Mouse (Mus musculus): ENCODE measurements around the gene Rdh5. TPM values are rescaled to one million over a fixed set of nuclear protein-coding genes. Genes with fewer than 3 reads are reported as not detected.
A peak's percentile ranks its signal among the peaks of the same experiment; 100 is the strongest.

Gene Rdh5
- 18.4 and 19.7 TPM in 2 replicates for polyA plus RNA-seq (2014; fragmentation: Nextera tagmentation; extraction: Ambion mirVana)

GRCm38 (mm10) chr10:128922822-128923012 lies at the start of gene Rdh5:
Gene Rdh5 (minus strand): TSS chr10:128922888.
- peaks cover 22% of the 10 kb centered on the region for H3K4me1 ChIP-seq (ENCODE audit: control insufficient read depth, insufficient read depth, low read length)
- no peaks in the 10 kb centered on the region for H3K9me3 ChIP-seq (ENCODE audit: control insufficient read depth, low read length)
- no peak for ATAC-seq (ENCODE audit: low read depth)
- no peaks in the 10 kb centered on the region; the same call in 1 of the 2 replicates for H3K27me3 ChIP-seq (ENCODE audit: control insufficient read depth, insufficient read depth, low read length)
- no peaks in the 10 kb centered on the region for H3K36me3 ChIP-seq (ENCODE audit: control insufficient read depth, insufficient read depth, low read length)
- H3K4me3 ChIP-seq (ENCODE audit: low read depth, low read length), result peak within 1 kb of the TSS; percentile 67
- peak within 1 kb of the TSS; percentile 85 for H3K27ac ChIP-seq (ENCODE audit: low read depth, low read length)
- WGBS, result 9% methylated on average over 1 of the region's 1 CpGs
- H3K9ac ChIP-seq (replicated peaks; ENCODE audit: low read depth, low read length), result peak within 1 kb of the TSS; percentile 64
- peak within 1 kb of the TSS; percentile 75 for H3K4me2 ChIP-seq (ENCODE audit: low read depth, low read length)

DNA sequence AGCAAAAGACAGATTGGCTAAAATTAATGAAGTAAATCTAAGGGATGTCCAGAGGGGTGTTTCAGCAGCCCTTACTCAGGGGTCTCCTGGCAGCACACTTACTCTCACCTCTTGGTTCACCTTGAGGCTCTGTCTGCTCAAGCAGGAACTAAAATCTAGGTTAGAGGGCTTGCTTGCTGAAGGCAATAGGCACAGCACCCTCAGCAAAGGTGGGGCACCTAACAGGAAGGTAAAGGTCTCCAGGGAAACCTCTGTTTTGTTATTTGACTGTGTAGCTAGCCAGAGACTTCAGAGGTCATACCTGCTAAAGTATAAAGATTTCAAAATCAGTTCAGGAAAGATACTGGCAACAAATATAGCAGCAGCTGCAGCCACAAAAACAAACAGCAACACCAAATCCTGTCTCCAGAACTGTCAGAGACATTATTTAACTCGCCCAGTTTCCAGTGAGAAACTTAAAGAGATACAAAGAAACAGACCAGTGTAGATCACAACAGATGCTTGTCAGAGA lies 48.1 kb upstream of the Rdh5 start:
- WGBS, result 50% methylated on average over 1 of the region's 1 CpGs
- no peak for ATAC-seq (ENCODE audit: low read depth)
- H3K27me3 ChIP-seq (ENCODE audit: control insufficient read depth, insufficient read depth, low read length), result no peaks in the 10 kb centered on the region
- no peak overlapping the region for H3K4me2 ChIP-seq (ENCODE audit: low read depth, low read length)
- H3K9ac ChIP-seq (replicated peaks; ENCODE audit: low read depth, low read length), result no peak overlapping the region
- H3K4me1 ChIP-seq (ENCODE audit: control insufficient read depth, insufficient read depth, low read length), result no peaks in the 10 kb centered on the region
- H3K27ac ChIP-seq (ENCODE audit: low read depth, low read length), result no peak overlapping the region
- no peaks in the 10 kb centered on the region for H3K36me3 ChIP-seq (ENCODE audit: control insufficient read depth, insufficient read depth, low read length)
- no peaks in the 10 kb centered on the region for H3K9me3 ChIP-seq (ENCODE audit: control insufficient read depth, low read length)
- H3K4me3 ChIP-seq (ENCODE audit: low read depth, low read length), result no peak overlapping the region

- Histone ChIP-seq H3K4me1 (ENCODE audit: control insufficient read depth, insufficient read depth, low read length) (no peaks in the 10 kb centered on the region), H3K4me2 (ENCODE audit: low read depth, low read length) (no peak overlapping the region), H3K4me3 (ENCODE audit: low read depth, low read length) (no peak overlapping the region), H3K27ac (ENCODE audit: low read depth, low read length) (no peak overlapping the region), H3K9ac (replicated peaks; ENCODE audit: low read depth, low read length) (no peak overlapping the region), H3K9me3 (ENCODE audit: control insufficient read depth, low read length) (no peaks in the 10 kb centered on the region), H3K27me3 (ENCODE audit: control insufficient read depth, insufficient read depth, low read length) (no peaks in the 10 kb centered on the region), H3K36me3 (ENCODE audit: control insufficient read depth, insufficient read depth, low read length) (no peaks in the 10 kb centered on the region)
- 62% methylated on average over 1 of the region's 1 CpGs for whole genome bisulfite sequencing
- no peak for ATAC-seq (ENCODE audit: low read depth)
These were observed 45.7 kb upstream of the Rdh5 start for GRCm38 (mm10) chr10:128968341-128968749.

DNA sequence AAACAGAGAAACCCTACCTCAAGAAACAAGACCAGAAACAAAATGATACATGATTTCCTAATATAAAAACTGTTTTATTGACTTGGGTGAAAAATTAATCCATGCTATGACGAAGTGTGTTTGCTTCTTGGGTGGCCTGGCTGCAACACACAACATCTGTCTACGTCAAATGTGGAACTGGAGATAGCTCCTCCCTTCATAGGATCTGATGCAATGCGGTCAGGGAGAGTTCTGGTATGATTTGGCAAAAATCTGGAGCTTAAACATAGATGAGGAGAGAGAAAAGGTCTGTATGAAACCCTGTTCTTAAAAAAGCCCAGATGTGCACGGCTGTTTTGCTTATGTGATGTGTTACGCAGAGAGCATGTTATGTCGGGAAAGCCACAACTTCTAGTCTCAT lies 43.2 kb upstream of the Rdh5 start:
- WGBS, result 92% methylated on average over 6 of the region's 6 CpGs
- H3K4me1 ChIP-seq (ENCODE audit: control insufficient read depth, insufficient read depth, low read length), result no peaks in the 10 kb centered on the region
- no peak overlapping the region for H3K27ac ChIP-seq (ENCODE audit: low read depth, low read length)
- H3K36me3 ChIP-seq (ENCODE audit: control insufficient read depth, insufficient read depth, low read length), result no peaks in the 10 kb centered on the region
- no peak for ATAC-seq (ENCODE audit: low read depth)
- H3K9ac ChIP-seq (replicated peaks; ENCODE audit: low read depth, low read length), result no peak overlapping the region
- no peaks in the 10 kb centered on the region for H3K27me3 ChIP-seq (ENCODE audit: control insufficient read depth, insufficient read depth, low read length)
- H3K4me3 ChIP-seq (ENCODE audit: low read depth, low read length), result no peak overlapping the region
- H3K4me2 ChIP-seq (ENCODE audit: low read depth, low read length), result no peak overlapping the region
- H3K9me3 ChIP-seq (ENCODE audit: control insufficient read depth, low read length), result no peaks in the 10 kb centered on the region

DNA sequence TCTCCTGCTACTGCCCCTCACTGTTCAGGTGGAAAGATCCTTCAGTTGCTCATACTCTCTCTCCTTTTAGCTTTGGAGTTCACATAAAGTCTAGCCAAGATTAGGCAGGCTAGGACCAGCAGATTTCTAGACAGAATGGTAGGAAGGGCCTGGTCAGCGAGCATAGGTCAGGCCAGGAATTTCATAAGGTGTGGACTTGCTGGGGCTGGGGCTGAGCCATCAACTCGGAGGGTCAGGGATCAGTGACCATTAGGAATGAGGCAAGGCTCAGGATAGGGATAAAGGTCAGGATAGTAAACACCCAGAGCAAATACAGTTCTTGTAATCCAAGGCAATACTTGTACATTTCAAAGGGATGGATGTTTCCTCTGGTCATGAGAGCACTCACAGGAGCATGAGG lies 42.3 kb upstream of the Rdh5 start:
- Histone ChIP-seq H3K9ac (replicated peaks; ENCODE audit: low read depth, low read length) (no peak overlapping the region), H3K9me3 (ENCODE audit: control insufficient read depth, low read length) (no peaks in the 10 kb centered on the region), H3K4me3 (ENCODE audit: low read depth, low read length) (no peak overlapping the region), H3K36me3 (ENCODE audit: control insufficient read depth, insufficient read depth, low read length) (no peaks in the 10 kb centered on the region), H3K27me3 (ENCODE audit: control insufficient read depth, insufficient read depth, low read length) (no peaks in the 10 kb centered on the region), H3K4me1 (ENCODE audit: control insufficient read depth, insufficient read depth, low read length) (no peaks in the 10 kb centered on the region), H3K4me2 (ENCODE audit: low read depth, low read length) (no peak overlapping the region), H3K27ac (ENCODE audit: low read depth, low read length) (no peak overlapping the region)
- 79% methylated on average over 2 of the region's 2 CpGs for WGBS
- no peak for ATAC-seq (ENCODE audit: low read depth)

DNA sequence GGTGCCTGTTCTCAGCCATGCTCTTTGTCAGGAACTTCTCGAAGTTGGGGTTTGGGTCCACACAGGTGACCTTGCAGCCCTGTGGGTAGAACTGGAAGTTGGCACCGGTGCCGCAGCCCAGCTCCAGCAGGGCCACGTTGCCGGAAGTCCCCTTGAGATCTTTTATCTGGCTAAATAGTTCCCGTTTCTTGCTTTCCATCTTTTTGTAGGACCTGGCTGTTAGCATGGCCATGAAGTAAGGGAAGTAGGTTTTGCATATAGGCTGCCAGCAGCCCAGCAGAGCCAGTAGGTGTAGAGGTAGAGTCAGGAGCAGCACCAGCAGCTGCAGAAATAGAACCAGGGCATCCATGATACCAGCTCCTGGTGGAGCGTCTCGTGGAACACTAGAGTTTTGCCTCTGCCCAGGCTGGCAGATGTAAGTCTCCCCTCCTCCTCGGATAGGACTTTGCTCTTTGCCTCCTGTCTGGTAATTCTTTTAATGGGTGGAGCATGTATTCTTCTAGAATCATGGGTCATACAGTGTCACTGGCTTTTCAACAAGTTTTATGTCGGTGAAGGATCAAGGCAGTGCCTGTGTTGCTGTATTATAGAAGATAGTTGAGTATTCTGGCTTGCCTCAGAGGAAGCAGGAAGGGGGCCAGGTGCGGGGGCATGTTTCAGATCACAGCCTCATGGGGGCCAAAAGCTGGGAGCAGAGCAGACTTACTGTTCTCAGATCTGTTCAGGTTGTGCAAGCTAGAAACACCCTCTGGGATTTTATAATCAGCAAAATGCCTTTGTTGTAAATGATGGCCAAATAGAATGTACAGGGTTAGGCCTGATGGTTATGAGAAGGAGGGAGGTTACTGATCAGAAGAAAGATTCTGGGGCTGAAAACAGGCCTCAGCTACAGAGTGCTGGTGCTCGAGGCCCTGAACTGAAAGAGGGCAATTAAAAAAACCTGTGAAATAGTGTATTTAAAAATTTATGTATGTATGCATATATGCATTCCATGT lies 38.2 kb upstream of the Rdh5 start, which contains the start of gene Mettl7b:
Mettl7b (minus strand) TSS at position 399 of the 995 bp plus-strand sequence.
- WGBS, result 86% methylated on average over 12 of the region's 12 CpGs
- Histone ChIP-seq H3K4me1 (ENCODE audit: control insufficient read depth, insufficient read depth, low read length) (no peaks in the 10 kb centered on the region), H3K9me3 (ENCODE audit: control insufficient read depth, low read length) (no peaks in the 10 kb centered on the region), H3K36me3 (ENCODE audit: control insufficient read depth, insufficient read depth, low read length) (no peaks in the 10 kb centered on the region), H3K4me3 (ENCODE audit: low read depth, low read length) (no peak within 1 kb of the TSS), H3K27ac (ENCODE audit: low read depth, low read length) (no peak within 1 kb of the TSS), H3K9ac (replicated peaks; ENCODE audit: low read depth, low read length) (no peak within 1 kb of the TSS), H3K4me2 (ENCODE audit: low read depth, low read length) (no peak within 1 kb of the TSS), H3K27me3 (ENCODE audit: control insufficient read depth, insufficient read depth, low read length) (no peaks in the 10 kb centered on the region)
- ATAC-seq (ENCODE audit: low read depth), result no peak

DNA sequence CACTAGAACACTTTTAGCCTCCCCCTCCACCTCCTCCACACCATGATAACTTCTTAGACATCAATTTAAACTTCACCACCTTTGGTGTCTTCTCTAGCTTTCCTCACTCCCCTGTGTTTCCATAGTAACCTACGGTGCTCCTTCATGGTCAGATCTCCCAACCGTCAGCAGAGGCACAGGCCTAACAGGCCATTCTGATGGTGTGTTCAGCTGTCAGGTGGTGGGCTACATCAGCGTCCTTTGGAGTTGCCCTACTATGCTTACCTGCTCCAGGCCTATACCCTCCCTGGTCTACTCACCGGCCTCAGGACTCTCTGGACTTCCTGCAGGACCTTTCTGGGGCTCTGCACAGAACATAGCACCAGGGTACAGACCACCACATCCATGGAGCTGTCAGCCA lies 37.5 kb upstream of the Rdh5 start:
- Histone ChIP-seq H3K4me3 (ENCODE audit: low read depth, low read length) (no peak overlapping the region), H3K4me2 (ENCODE audit: low read depth, low read length) (no peak overlapping the region), H3K9ac (replicated peaks; ENCODE audit: low read depth, low read length) (no peak overlapping the region), H3K36me3 (ENCODE audit: control insufficient read depth, insufficient read depth, low read length) (no peaks in the 10 kb centered on the region), H3K27me3 (ENCODE audit: control insufficient read depth, insufficient read depth, low read length) (no peaks in the 10 kb centered on the region), H3K4me1 (ENCODE audit: control insufficient read depth, insufficient read depth, low read length) (no peaks in the 10 kb centered on the region), H3K27ac (ENCODE audit: low read depth, low read length) (no peak overlapping the region), H3K9me3 (ENCODE audit: control insufficient read depth, low read length) (no peaks in the 10 kb centered on the region)
- no peak for ATAC-seq (ENCODE audit: low read depth)
- WGBS, result 83% methylated on average over 4 of the region's 4 CpGs

DNA sequence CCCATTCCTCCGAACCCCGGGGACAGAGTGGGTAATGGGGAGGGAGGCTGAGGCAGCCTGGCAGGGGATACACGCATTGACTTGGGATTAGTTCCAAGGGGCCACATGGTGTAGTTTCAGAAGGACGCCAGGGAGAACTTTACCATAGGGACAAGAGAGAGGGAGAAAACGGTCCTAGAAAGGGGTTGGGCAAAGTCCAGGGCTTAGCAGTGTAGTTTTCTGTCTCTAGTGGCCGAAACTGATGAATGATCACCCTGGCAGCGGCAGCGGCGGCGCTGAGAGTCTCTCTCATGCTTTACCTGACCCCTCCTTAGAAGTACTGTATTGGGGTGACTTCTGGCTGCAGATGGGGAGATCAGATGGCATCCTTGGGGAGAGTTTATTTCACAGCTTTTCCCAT lies 35.7 kb upstream of the Rdh5 start:
- WGBS, result 83% methylated on average over 10 of the region's 10 CpGs
- Histone ChIP-seq H3K27ac (ENCODE audit: low read depth, low read length) (no peak overlapping the region), H3K27me3 (ENCODE audit: control insufficient read depth, insufficient read depth, low read length) (no peaks in the 10 kb centered on the region), H3K4me2 (ENCODE audit: low read depth, low read length) (no peak overlapping the region), H3K4me3 (ENCODE audit: low read depth, low read length) (no peak overlapping the region), H3K9ac (replicated peaks; ENCODE audit: low read depth, low read length) (no peak overlapping the region), H3K36me3 (ENCODE audit: control insufficient read depth, insufficient read depth, low read length) (no peaks in the 10 kb centered on the region), H3K4me1 (ENCODE audit: control insufficient read depth, insufficient read depth, low read length) (no peaks in the 10 kb centered on the region), H3K9me3 (ENCODE audit: control insufficient read depth, low read length) (no peaks in the 10 kb centered on the region)
- ATAC-seq (ENCODE audit: low read depth), result no peak

GRCm38 (mm10) chr10:128950208-128950887 lies 27.7 kb upstream of the Rdh5 start:
- ATAC-seq (ENCODE audit: low read depth), result no peak
- Histone ChIP-seq H3K27ac (ENCODE audit: low read depth, low read length) (no peak overlapping the region), H3K27me3 (ENCODE audit: control insufficient read depth, insufficient read depth, low read length) (no peaks in the 10 kb centered on the region), H3K9ac (replicated peaks; ENCODE audit: low read depth, low read length) (no peak overlapping the region), H3K4me1 (ENCODE audit: control insufficient read depth, insufficient read depth, low read length) (no peaks in the 10 kb centered on the region), H3K36me3 (ENCODE audit: control insufficient read depth, insufficient read depth, low read length) (no peaks in the 10 kb centered on the region), H3K9me3 (ENCODE audit: control insufficient read depth, low read length) (no peaks in the 10 kb centered on the region), H3K4me2 (ENCODE audit: low read depth, low read length) (no peak overlapping the region), H3K4me3 (ENCODE audit: low read depth, low read length) (no peak overlapping the region)
- WGBS, result 71% methylated on average over 16 of the region's 16 CpGs

All from neural tube, embryonic 14.5 days (tissue).